Mouse (Mus musculus) G1E (cell line): Measurements from ENCODE around the gene Gm1043.

ENCODE experiments used
- CTCF ChIP-seq: IDR thresholded peaks from 2 replicates; pipeline ENCODE4 v1.5.1; 2012; ENCODE audit warnings: low read depth, low read length, inconsistent platforms, mixed read lengths
- GATA1 ChIP-seq: IDR thresholded peaks from 2 replicates; pipeline ENCODE4 v1.6.1; 2012; ENCODE audit warnings: borderline replicate concordance, low read length, inconsistent platforms, mixed read lengths
- POLR2AphosphoS5 ChIP-seq: IDR thresholded peaks from 2 replicates; pipeline ENCODE4 v1.6.1; 2012; ENCODE audit warnings: low read depth, low read length, inconsistent platforms; ENCODE audit not compliant: insufficient replicate concordance
- TAL1 ChIP-seq: conservative IDR thresholded peaks from 2 replicates; pipeline ENCODE4 v1.6.1; 2012; ENCODE audit warnings: low read depth, low read length, inconsistent platforms, mixed read lengths

DNA sequence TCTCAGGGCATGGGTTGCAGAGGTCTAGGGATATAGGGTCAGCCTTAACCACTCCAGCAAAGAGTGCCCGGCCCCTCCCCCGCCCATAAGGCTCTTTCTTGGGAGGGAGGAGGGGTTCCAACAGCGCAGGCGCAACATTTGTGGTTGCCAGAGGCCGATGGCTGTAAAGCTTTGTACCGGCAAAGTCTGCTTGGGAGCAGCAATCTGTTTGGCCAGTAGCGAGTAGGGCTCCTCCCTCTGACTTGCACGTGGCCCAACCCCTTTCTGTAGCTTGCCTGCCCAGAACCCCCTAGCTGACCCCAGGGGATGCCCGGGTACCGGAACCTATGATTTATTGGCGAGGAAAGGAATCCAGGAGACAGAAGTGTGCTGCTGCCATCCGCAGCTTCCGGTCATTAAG lies 159.0 kb downstream of the Gm1043 start:
- TF ChIP-seq CTCF, result no peak
- TF ChIP-seq GATA1, result no peak
- TF ChIP-seq POLR2AphosphoS5, result no peak
- no peak for TF ChIP-seq TAL1
